Mouse (Mus musculus): ENCODE measurements around the gene Olfr180.

Gene Olfr180

GRCm38 (mm10) chr16:58929292-58929691, at the start of gene Olfr180:
Olfr180 (minus strand) TSS chr16:58929392.
- in situ Hi-C loops (cut with MboI; ENCODE audit: unreplicated experiment in 2 of 2), result no loop called here

- in situ Hi-C loops (cut with MboI; ENCODE audit: unreplicated experiment in 2 of 2), result no loop called here
These were observed 537 bp downstream of the Olfr180 start, which contains the start of gene Olfr181 for GRCm38 (mm10) chr16:58928655-58929054. Olfr181 (minus strand) TSS chr16:58928755.

- in situ Hi-C loops (cut with MboI; ENCODE audit: unreplicated experiment in 2 of 2), result no loop called here
These were observed 37.2 kb downstream of the Olfr180 start, which contains the start of gene Olfr178 for GRCm38 (mm10) chr16:58891963-58892362. Olfr178 (minus strand) TSS chr16:58892063.

GRCm38 (mm10) chr16:58884416-58884815, 44.8 kb downstream of the Olfr180 start:
- in situ Hi-C loops (cut with MboI; ENCODE audit: unreplicated experiment in 2 of 2), result no loop called here

GRCm38 (mm10) chr16:58874668-58875067, 54.5 kb downstream of the Olfr180 start, which contains the start of gene Olfr177:
Olfr177 (minus strand) TSS chr16:58874768.
- in situ Hi-C loops (cut with MboI; ENCODE audit: unreplicated experiment in 2 of 2), result no loop called here
